Mouse (Mus musculus) Patski (cell line): ENCODE results near the gene Polr1e. TPM values are rescaled to one million over a fixed set of nuclear protein-coding genes. Genes with fewer than 3 reads are reported as not detected.
"Not testable (repeated sequence)": the region's sequence is repeated elsewhere in the genome, so short reads cannot be mapped to it uniquely, and the experiment has no call there.

Source experiments
- ATAC-seq: fragments of 100-300 bp; one replicate; pipeline ENCODE4 v1.8.0; 2021
- CTCF ChIA-PET: fragments of 350-600 bp; sonication (Branson Sonifier 250); formaldehyde crosslinking; loops from one replicate; lab custom pipeline; 2022; ENCODE audit warnings: inconsistent platforms; lab: Charles Lee
- POLR2A ChIA-PET: fragments of 350-600 bp; sonication (Branson Sonifier 250); formaldehyde crosslinking; loops from one replicate; lab custom pipeline; 2022; ENCODE audit warnings: antibody characterized with exemption, inconsistent platforms; lab: Charles Lee
- DNase-seq: peaks from one replicate; pipeline ENCODE4 v3.0.0-alpha.2; 2011; ENCODE audit warnings: low read depth, low spot score
- H3K27me3 ChIP-seq: fragments of 371-371 bp; one replicate; pipeline ENCODE4 v1.5.1; 2021
- CTCF ChIP-seq: fragments of 100-300 bp; IDR thresholded peaks from one replicate; pipeline ENCODE4 v1.5.1; 2021
- in situ Hi-C: fragments of 300-500 bp; cut with MboI; formaldehyde crosslinking; loops from 3 replicates; pipeline ENCODE4 v1.11.1; 2018; ENCODE audit warnings: low pct_unique_long_range_greater_than_20kb, mixed read lengths
- polyA plus RNA-seq: library from polyadenylated mRNA; unstranded; gene quantifications from one replicate; pipeline ENCODE4 v1.2.3, GENCODE M21; 2021

The Polr1e gene
- polyA plus RNA-seq, 1 experiment from 2014 or later: 16.4 TPM

- ATAC-seq (peak; percentile 77), DNase-seq (no peak)
- H3K27me3 ChIP-seq: no peaks in the 10 kb centered on the region
- TF ChIP-seq CTCF: no peak
- ChIA-PET CTCF (interaction anchor here (1.0 to 1.3 kb wide), 2 partner anchors 8 to 37 kb away, joined by 4 to 5 read pairs; partner anchors contain the start of gene Polr1e), POLR2A (interaction anchor here (0.9 kb wide), 1 partner anchor 32 kb away, joined by 3 read pairs; no protein-coding TSS in a partner anchor)
- in situ Hi-C loops: no loop called here
Measured at GRCm38 (mm10) chr4:44981280-44981973, 37.0 kb upstream of the Polr1e start, which contains the start of gene Grhpr. Gene Grhpr (plus strand): TSS chr4:44981395.

GRCm38 (mm10) chr4:44981974-44982287 is 36.5 kb upstream of the Polr1e start:
- no peak for DNase-seq
- in situ Hi-C loops: no loop called here
- no peak for TF ChIP-seq CTCF
- no peak for ATAC-seq
- H3K27me3 ChIP-seq: no peaks in the 10 kb centered on the region
- POLR2A ChIA-PET: interaction anchor here (0.9 kb wide), 1 partner anchor 31 kb away, joined by 3 read pairs; no protein-coding TSS in a partner anchor
- CTCF ChIA-PET: interaction anchor here (1.0 to 1.3 kb wide), 2 partner anchors 9 to 36 kb away, joined by 4 to 5 read pairs; partner anchors contain the start of gene Polr1e

GRCm38 (mm10) chr4:44982440-44983130 is 35.8 kb upstream of the Polr1e start:
- POLR2A ChIA-PET: no interaction called here
- DNase-seq (no peak), ATAC-seq (no peak)
- TF ChIP-seq CTCF: no peak
- CTCF ChIA-PET: interaction anchor here (1.0 to 1.3 kb wide), 2 partner anchors 9 to 35 kb away, joined by 4 to 5 read pairs; partner anchors contain the start of gene Polr1e
- in situ Hi-C loops: no loop called here
- H3K27me3 ChIP-seq: no peaks in the 10 kb centered on the region

DNA sequence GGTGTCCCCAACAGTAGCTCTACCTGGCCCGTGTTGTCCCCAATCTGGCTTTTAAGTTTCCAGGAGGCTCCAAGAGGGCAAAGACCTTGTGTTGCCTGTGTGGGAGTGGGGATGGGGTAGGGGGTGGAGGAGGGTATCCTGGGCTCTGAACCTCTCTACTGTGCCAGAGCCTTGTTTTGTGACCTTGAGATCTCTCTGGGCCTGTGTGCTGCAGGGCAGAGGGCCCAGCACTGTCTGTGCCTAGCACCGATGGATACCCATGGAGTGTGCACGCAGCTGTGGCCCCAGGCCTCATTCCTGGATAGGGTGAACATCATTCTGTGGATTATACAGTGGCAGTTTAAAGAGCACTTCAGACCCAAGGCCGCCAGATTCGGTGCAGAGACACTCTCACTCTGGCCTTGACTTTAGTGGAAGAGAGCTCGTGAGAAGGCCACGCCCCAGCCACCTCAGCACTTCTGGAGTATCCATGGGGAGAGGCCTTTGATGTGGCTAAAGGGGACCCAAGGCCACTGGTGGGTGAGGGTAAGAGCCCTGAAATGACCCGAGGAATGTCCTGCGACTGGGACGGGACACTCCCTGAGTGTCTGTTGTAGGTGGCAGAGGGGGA is 35.1 kb upstream of the Polr1e start:
- no peak for TF ChIP-seq CTCF
- POLR2A ChIA-PET: no interaction called here
- H3K27me3 ChIP-seq: no peaks in the 10 kb centered on the region
- CTCF ChIA-PET: no interaction called here
- ATAC-seq (no peak), DNase-seq (no peak)
- in situ Hi-C loops: no loop called here

GRCm38 (mm10) chr4:44990560-44990959 is 27.8 kb upstream of the Polr1e start:
- DNase-seq (no peak), ATAC-seq (no peak)
- ChIA-PET POLR2A (interaction anchor here (1.4 kb wide), 1 partner anchor 22 kb away, joined by 3 read pairs; the partner anchor contains the start of gene Zbtb5), CTCF (no interaction called here)
- no peak for TF ChIP-seq CTCF
- H3K27me3 ChIP-seq: no peaks in the 10 kb centered on the region
- in situ Hi-C loops: no loop called here

GRCm38 (mm10) chr4:44992330-44992729 is 26.1 kb upstream of the Polr1e start:
- CTCF ChIA-PET, in situ Hi-C loops, H3K27me3 ChIP-seq, DNase-seq, POLR2A ChIA-PET, ATAC-seq: not testable (repeated sequence)

- CTCF ChIA-PET, H3K27me3 ChIP-seq, ATAC-seq, POLR2A ChIA-PET, DNase-seq, in situ Hi-C loops: not testable (repeated sequence)
Measured at GRCm38 (mm10) chr4:44993179-44993578, 25.2 kb upstream of the Polr1e start.

DNA sequence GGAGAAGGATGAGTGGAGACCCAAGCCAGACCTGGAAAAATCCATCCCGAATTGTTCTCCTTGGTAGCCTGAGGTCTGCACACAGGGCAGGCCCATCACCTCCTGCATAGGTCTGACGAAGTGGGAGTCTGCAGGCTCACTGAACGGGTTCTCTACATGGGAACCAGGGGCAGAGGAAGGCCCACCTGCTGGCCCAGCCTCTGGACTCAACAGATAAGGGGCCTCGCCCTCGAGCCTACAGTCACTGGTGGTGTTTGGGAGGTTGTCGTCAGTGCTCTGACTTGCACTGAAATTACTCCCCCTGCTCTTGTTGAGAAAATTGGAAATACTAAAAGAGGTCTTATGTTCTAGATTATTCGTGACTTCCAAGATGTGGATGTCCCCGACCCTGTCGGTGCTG is 24.5 kb upstream of the Polr1e start:
- DNase-seq: no peak
- ChIA-PET CTCF (no interaction called here), POLR2A (no interaction called here)
- in situ Hi-C loops: no loop called here
- TF ChIP-seq CTCF: no peak
- no peak for ATAC-seq
- H3K27me3 ChIP-seq: no peaks in the 10 kb centered on the region

DNA sequence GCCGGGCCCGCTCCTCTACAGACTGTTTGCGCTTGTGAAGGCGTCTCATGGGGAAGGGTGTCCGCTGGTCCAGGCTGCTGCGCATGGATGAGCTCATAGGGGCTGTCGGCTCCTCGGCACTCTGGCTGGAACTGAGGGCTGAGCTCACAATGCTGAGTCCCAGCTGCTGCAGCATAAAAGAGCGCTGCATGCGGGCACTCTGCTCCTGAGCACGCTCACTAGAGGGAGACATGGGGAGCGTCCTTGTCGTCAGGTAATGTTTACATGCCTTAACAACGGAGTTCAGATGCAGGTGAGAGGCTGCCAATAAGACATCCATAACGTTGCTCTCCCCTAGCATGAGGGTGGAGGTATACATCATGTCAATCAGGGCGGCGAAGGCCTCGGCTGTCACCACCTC is 23.6 kb upstream of the Polr1e start:
- ATAC-seq: no peak
- ChIA-PET CTCF (no interaction called here), POLR2A (no interaction called here)
- TF ChIP-seq CTCF: no peak
- DNase-seq: no peak
- in situ Hi-C loops: no loop called here
- no peaks in the 10 kb centered on the region for H3K27me3 ChIP-seq

GRCm38 (mm10) chr4:44998071-44998470 is 20.3 kb upstream of the Polr1e start:
- DNase-seq (no peak), ATAC-seq (no peak)
- POLR2A ChIA-PET: no interaction called here
- CTCF ChIA-PET: no interaction called here
- H3K27me3 ChIP-seq: no peaks in the 10 kb centered on the region
- TF ChIP-seq CTCF: no peak
- in situ Hi-C loops: no loop called here

- no peak for TF ChIP-seq CTCF
- DNase-seq: no peak
- no peak for ATAC-seq
- in situ Hi-C loops: no loop called here
- H3K27me3 ChIP-seq: no peaks in the 10 kb centered on the region
- POLR2A ChIA-PET: no interaction called here
- CTCF ChIA-PET: no interaction called here
Measured at GRCm38 (mm10) chr4:45000001-45000400, 18.4 kb upstream of the Polr1e start.
